Mouse (Mus musculus): Measurements from ENCODE around the gene Adcy5. TPM values are rescaled to one million over a fixed set of nuclear protein-coding genes. Genes with fewer than 3 reads are reported as not detected.

The Adcy5 gene
- total and polyA plus RNA-seq, 2 experiments: 0.46 to 1.6 TPM

DNA sequence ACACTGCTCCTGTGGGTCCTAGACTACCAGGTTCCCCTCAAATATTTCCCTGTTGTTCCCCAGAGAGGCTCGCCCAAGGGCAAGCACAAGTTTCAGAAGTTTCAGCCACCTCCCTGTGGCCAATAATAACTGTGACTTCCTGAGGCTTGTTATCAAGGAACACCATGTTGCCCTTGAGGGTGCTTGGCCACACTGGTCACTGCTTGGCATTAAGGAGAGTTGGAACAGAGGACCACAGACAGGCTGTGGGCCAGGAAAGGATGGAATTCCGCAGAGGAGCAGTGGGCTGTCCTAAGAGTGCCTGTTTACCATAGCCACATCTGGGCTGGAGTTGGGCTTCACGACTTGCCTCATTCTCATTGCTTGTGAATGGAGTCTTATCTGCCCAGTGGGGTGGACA, 24.5 kb upstream of the Adcy5 start:
- 66% methylated on average over 3 of the region's 3 CpGs for WGBS

DNA sequence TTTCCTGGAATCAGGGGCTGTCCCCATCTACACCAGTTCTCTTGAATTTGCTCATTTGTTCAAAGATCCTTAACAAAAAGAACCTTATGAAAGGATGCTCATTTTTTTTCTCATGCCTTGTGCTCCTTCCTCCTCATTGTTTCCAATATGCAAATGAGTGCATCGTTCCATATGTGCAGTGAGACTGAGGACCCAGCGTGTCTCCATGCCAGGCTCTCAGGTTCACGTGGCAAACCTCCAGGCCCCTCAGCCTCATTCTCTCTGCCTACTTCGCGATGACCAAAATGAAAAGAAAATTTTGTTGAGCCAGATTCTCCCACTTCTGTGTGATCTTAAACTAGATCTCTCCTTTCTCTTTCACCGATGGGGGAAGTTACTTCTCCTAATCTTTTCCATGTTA, 15.3 kb upstream of the Adcy5 start:
- H3K36me3 ChIP-seq (ENCODE audit: control insufficient read depth, insufficient read depth, low read length): no peaks in the 10 kb centered on the region
- WGBS: 65% methylated on average over 6 of the region's 6 CpGs

More for the DNA sequence above, 24.5 kb upstream of the Adcy5 start:
- Histone ChIP-seq H3K36me3 (ENCODE audit: control insufficient read depth, insufficient read depth, low read length) (no peaks in the 10 kb centered on the region), H3K27ac (replicated peaks; ENCODE audit: insufficient read depth, low read depth, low read length) (no peak overlapping the region), H3K27me3 (ENCODE audit: control insufficient read depth, insufficient read depth, low read length) (no peaks in the 10 kb centered on the region), H3K9ac (ENCODE audit: low read depth, low read length) (no peak overlapping the region), H3K4me3 (ENCODE audit: insufficient read depth, low read depth, low read length) (no peak overlapping the region), H3K4me1 (ENCODE audit: control insufficient read depth, insufficient read depth, low read length) (no peaks in the 10 kb centered on the region), H3K79me2 (ENCODE audit: control insufficient read depth, insufficient read depth, low read length) (no peaks in the 10 kb centered on the region)
- TF ChIP-seq CTCF (IDR thresholded peaks at IDR 0.05; ENCODE audit: low read depth, low read length): no peak
- no peak for TF ChIP-seq POLR2A (IDR thresholded peaks at IDR 0.05; ENCODE audit: extremely low read depth, insufficient read depth, low read length)
- DNase-seq (ENCODE audit: extremely low read depth, low read depth, low spot score): no peak

DNA sequence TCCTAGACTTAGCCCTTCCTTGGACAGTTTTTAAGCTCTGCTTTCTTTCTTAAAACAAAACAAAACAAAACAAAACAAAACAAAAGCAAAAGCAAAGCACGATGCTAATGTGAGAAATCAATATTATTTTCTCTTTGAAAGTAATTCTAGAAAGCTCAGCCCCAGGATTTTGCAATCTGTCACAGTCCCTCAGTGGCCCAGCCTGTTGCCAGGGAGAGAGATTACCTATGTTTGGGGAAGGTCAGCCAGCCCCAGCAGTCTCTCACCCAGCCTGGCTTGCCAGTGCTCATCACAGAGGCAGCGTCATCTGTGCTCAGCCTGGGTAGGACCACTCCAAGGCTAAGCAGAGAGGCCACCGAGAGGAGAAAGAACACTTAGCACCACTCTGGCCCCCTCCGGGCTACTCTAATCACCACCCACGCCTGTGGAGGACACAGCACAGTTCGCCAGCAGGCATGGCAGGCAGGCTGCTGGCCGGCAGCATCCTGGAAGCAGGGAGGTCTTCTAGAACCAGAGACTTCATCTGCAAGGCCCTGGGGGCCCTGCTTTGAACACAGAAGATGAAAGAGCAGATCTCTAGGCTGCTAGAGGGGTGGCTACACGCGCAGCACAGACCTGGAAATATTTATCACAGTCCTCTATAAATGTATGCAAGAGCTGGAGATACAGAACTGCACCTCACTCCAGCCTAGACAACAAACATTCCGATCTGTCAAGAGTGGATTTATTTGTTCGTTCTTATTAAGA, 14.6 kb upstream of the Adcy5 start:
- DNase-seq (ENCODE audit: extremely low read depth, low read depth, low spot score): peak; percentile 82
- TF ChIP-seq POLR2A (IDR thresholded peaks at IDR 0.05; ENCODE audit: extremely low read depth, insufficient read depth, low read length) (no peak), CTCF (IDR thresholded peaks at IDR 0.05; ENCODE audit: low read depth, low read length) (no peak)
- WGBS: 29% methylated on average over 11 of the region's 11 CpGs
- Histone ChIP-seq H3K4me1 (ENCODE audit: control insufficient read depth, insufficient read depth, low read length) (no peaks in the 10 kb centered on the region), H3K36me3 (ENCODE audit: control insufficient read depth, insufficient read depth, low read length) (no peaks in the 10 kb centered on the region), H3K4me3 (ENCODE audit: insufficient read depth, low read depth, low read length) (peak overlapping the region; percentile 12; the same call in 1 of the 2 replicates), H3K9ac (ENCODE audit: low read depth, low read length) (no peak overlapping the region), H3K27ac (replicated peaks; ENCODE audit: insufficient read depth, low read depth, low read length) (no peak overlapping the region), H3K27me3 (ENCODE audit: control insufficient read depth, insufficient read depth, low read length) (no peaks in the 10 kb centered on the region), H3K79me2 (ENCODE audit: control insufficient read depth, insufficient read depth, low read length) (no peaks in the 10 kb centered on the region)

More for the DNA sequence above, 15.3 kb upstream of the Adcy5 start:
- H3K9ac ChIP-seq (ENCODE audit: low read depth, low read length): no peak overlapping the region
- no peaks in the 10 kb centered on the region for H3K27me3 ChIP-seq (ENCODE audit: control insufficient read depth, insufficient read depth, low read length)
- TF ChIP-seq POLR2A (IDR thresholded peaks at IDR 0.05; ENCODE audit: extremely low read depth, insufficient read depth, low read length): no peak
- no peak for TF ChIP-seq CTCF (IDR thresholded peaks at IDR 0.05; ENCODE audit: low read depth, low read length)
- H3K4me1 ChIP-seq (ENCODE audit: control insufficient read depth, insufficient read depth, low read length): no peaks in the 10 kb centered on the region
- no peak for DNase-seq (ENCODE audit: extremely low read depth, low read depth, low spot score)
- no peak overlapping the region for H3K27ac ChIP-seq (replicated peaks; ENCODE audit: insufficient read depth, low read depth, low read length)
- H3K4me3 ChIP-seq (ENCODE audit: insufficient read depth, low read depth, low read length): peak overlapping the region; percentile 12; the same call in 1 of the 2 replicates
- no peaks in the 10 kb centered on the region for H3K79me2 ChIP-seq (ENCODE audit: control insufficient read depth, insufficient read depth, low read length)

DNA sequence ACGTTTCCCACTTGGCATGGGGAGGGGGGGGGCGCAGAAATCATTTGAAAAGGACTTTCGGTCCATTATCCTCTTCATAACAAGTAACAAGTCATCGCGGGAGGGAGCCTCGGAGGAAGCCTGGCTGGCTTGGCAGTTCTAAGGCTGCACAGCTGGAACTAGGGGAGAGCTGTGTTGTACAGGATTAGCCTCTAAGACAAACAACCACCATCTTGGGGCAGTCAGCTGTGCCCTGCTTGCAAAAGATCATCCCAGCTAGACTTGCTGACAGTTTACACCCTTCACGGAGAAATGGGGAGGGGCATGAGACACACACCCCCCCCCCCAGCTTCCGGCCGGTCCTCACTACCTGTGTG, 14.1 kb upstream of the Adcy5 start:
- Histone ChIP-seq H3K27ac (replicated peaks; ENCODE audit: insufficient read depth, low read depth, low read length) (no peak overlapping the region), H3K79me2 (ENCODE audit: control insufficient read depth, insufficient read depth, low read length) (no peaks in the 10 kb centered on the region), H3K4me3 (ENCODE audit: insufficient read depth, low read depth, low read length) (no peak overlapping the region), H3K36me3 (ENCODE audit: control insufficient read depth, insufficient read depth, low read length) (no peaks in the 10 kb centered on the region), H3K27me3 (ENCODE audit: control insufficient read depth, insufficient read depth, low read length) (no peaks in the 10 kb centered on the region), H3K4me1 (ENCODE audit: control insufficient read depth, insufficient read depth, low read length) (no peaks in the 10 kb centered on the region), H3K9ac (ENCODE audit: low read depth, low read length) (no peak overlapping the region)
- TF ChIP-seq POLR2A (IDR thresholded peaks at IDR 0.05; ENCODE audit: extremely low read depth, insufficient read depth, low read length) (no peak), CTCF (IDR thresholded peaks at IDR 0.05; ENCODE audit: low read depth, low read length) (no peak)
- DNase-seq (ENCODE audit: extremely low read depth, low read depth, low spot score): no peak
- 66% methylated on average over 9 of the region's 9 CpGs for WGBS

DNA sequence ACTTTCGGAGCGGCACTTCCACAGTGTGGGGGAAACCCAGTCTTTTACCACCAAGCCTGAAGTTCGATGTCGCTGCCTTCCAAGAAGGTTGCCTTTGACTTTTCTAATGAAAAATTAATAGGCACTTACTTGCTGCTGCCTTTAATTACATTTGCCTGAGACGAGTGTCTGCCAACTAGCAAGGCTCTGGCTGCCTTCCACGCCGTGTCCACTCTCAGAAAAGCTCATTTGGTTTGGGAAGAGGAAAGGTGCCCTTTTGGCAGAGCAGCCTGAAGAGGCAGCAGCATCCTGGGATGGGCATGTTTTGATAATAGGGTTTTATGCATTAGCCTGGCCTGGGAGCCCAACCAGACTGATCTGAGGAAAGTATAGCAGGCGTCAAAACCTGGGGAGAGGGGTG, 12.8 kb upstream of the Adcy5 start:
- TF ChIP-seq CTCF (IDR thresholded peaks at IDR 0.05; ENCODE audit: low read depth, low read length): no peak
- no peak for TF ChIP-seq POLR2A (IDR thresholded peaks at IDR 0.05; ENCODE audit: extremely low read depth, insufficient read depth, low read length)
- Histone ChIP-seq H3K27me3 (ENCODE audit: control insufficient read depth, insufficient read depth, low read length) (no peaks in the 10 kb centered on the region), H3K9ac (ENCODE audit: low read depth, low read length) (no peak overlapping the region), H3K4me1 (ENCODE audit: control insufficient read depth, insufficient read depth, low read length) (no peaks in the 10 kb centered on the region), H3K4me3 (ENCODE audit: insufficient read depth, low read depth, low read length) (no peak overlapping the region), H3K36me3 (ENCODE audit: control insufficient read depth, insufficient read depth, low read length) (no peaks in the 10 kb centered on the region), H3K79me2 (ENCODE audit: control insufficient read depth, insufficient read depth, low read length) (no peaks in the 10 kb centered on the region), H3K27ac (replicated peaks; ENCODE audit: insufficient read depth, low read depth, low read length) (no peak overlapping the region)
- 84% methylated on average over 8 of the region's 8 CpGs for WGBS
- DNase-seq (ENCODE audit: extremely low read depth, low read depth, low spot score): no peak

DNA sequence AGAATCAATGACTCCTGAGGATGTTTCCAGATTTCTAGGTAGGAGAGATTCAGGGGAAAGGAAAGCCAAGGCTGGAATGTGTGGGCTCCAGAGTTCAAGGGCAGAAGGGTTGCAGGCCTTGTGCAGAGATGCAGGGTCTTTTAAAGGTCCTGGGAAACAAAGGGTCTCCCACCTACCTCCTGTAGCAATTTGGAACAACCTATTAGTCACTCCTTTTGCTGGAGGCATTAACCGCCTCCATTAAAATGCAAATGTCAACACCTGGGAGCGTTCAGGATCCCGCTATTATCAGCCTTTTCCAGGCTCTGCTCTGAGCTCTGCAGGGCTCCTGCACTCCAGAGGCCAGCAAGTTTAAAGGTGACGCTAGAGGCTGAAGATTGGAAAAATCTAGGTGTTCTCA, 8.5 kb upstream of the Adcy5 start:
- Histone ChIP-seq H3K4me3 (ENCODE audit: insufficient read depth, low read depth, low read length) (no peak overlapping the region), H3K27ac (replicated peaks; ENCODE audit: insufficient read depth, low read depth, low read length) (no peak overlapping the region), H3K36me3 (ENCODE audit: control insufficient read depth, insufficient read depth, low read length) (no peaks in the 10 kb centered on the region), H3K4me1 (ENCODE audit: control insufficient read depth, insufficient read depth, low read length) (no peaks in the 10 kb centered on the region), H3K79me2 (ENCODE audit: control insufficient read depth, insufficient read depth, low read length) (no peaks in the 10 kb centered on the region), H3K9ac (ENCODE audit: low read depth, low read length) (no peak overlapping the region), H3K27me3 (ENCODE audit: control insufficient read depth, insufficient read depth, low read length) (no peaks in the 10 kb centered on the region)
- no peak for TF ChIP-seq CTCF (IDR thresholded peaks at IDR 0.05; ENCODE audit: low read depth, low read length)
- no peak for TF ChIP-seq POLR2A (IDR thresholded peaks at IDR 0.05; ENCODE audit: extremely low read depth, insufficient read depth, low read length)
- DNase-seq (ENCODE audit: extremely low read depth, low read depth, low spot score): no peak
- 36% methylated on average over 4 of the region's 4 CpGs for WGBS

Data from liver, adult 2 months (tissue).